Mouse (Mus musculus) activated CD4-positive, CD25-positive, alpha-beta regulatory T cell, adult 4 months (primary cell): ENCODE results near the gene Lrrc30. TPM values are rescaled to one million over a fixed set of nuclear protein-coding genes. Genes with fewer than 3 reads are reported as not detected.

Source experiments
- ATAC-seq: one replicate; pipeline ENCODE4 v1.8.0; 2017
- polyA plus RNA-seq, 2 experiments: library from polyadenylated mRNA; unstranded; fragments of 100-300 nt; shearing (Covaris generic); gene quantifications; one replicate each; pipeline ENCODE4 v1.2.1; 2017

The Lrrc30 gene
- polyA plus RNA-seq, 2 experiments from 2014 or later: not detected

GRCm38 (mm10) chr17:67582681-67583356, 49.7 kb downstream of the Lrrc30 start:
- no peak for ATAC-seq

GRCm38 (mm10) chr17:67581839-67582238, 50.7 kb downstream of the Lrrc30 start:
- ATAC-seq: no peak

Other genes starting within 250 kb of the Lrrc30 start
- not detected for gene Lama1, start 64.5 kb upstream of the Lrrc30 start, polyA plus RNA-seq